ENCODE assay signal across 17 mouse cellular contexts in the genomic region with DNA sequence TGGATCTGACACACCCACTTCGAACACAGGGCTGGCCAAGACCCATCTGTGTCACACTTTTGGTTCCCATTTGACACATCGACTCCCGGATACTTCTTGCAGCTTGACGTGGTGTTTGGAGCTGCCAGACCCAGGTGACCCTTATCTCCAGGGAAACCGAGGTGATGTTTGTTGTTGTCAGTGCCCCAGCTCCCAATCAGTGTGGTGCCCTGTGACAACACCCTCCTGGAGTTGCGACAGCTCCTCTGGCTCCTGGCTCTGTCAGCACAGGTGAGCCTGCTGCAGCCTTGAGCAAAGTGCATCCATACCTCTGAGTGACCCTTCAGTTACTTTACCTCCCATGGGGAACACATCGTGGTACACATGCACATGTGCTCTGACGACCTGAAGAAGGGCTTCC. TPM values are rescaled to one million over a fixed set of nuclear protein-coding genes. Genes with fewer than 3 reads are reported as not detected.
"Had no signal": no experiment of that assay in that cellular context is flagged by ENCODE, and none has a peak within 500 bp of the region (broad histone marks: within the 10 kb centered on the region; RNA-seq: fewer than 3 reads in every experiment).

No protein-coding gene starts in this region.

- DNase-seq: kidney, adult 11 months; kidney, adult 9 months; kidney, postnatal 36 days; layer of hippocampus, adult 9-11 months; retina, postnatal 1 day; thymus, postnatal 36 days had no signal

- H3K36me3 ChIP-seq: limb, embryonic 13.5 days; lung, embryonic 15.5 days; midbrain, embryonic 12.5 days; neural tube, embryonic 13.5 days; stomach, embryonic 15.5 days had no signal

- H3K4me3 ChIP-seq: limb, embryonic 13.5 days; lung, embryonic 15.5 days; midbrain, embryonic 12.5 days; neural tube, embryonic 13.5 days; stomach, embryonic 15.5 days had no signal

- H3K27ac ChIP-seq: kidney, postnatal 0 days; limb, embryonic 13.5 days; lung, embryonic 15.5 days; midbrain, embryonic 12.5 days; neural tube, embryonic 13.5 days; stomach, embryonic 15.5 days had no signal

- ATAC-seq: midbrain, embryonic 16.5 days had no signal

- H3K9ac ChIP-seq: limb, embryonic 13.5 days; lung, embryonic 15.5 days; midbrain, embryonic 12.5 days; neural tube, embryonic 13.5 days; stomach, embryonic 15.5 days had no signal

- H3K4me1 ChIP-seq: lung, embryonic 15.5 days; midbrain, embryonic 12.5 days; neural tube, embryonic 13.5 days; stomach, embryonic 15.5 days had no signal

- H3K27me3 ChIP-seq: limb, embryonic 13.5 days; lung, embryonic 15.5 days; midbrain, embryonic 12.5 days; neural tube, embryonic 13.5 days; stomach, embryonic 15.5 days had no signal

- H3K9me3 ChIP-seq: limb, embryonic 13.5 days; lung, embryonic 15.5 days; midbrain, embryonic 12.5 days; neural tube, embryonic 13.5 days; stomach, embryonic 15.5 days had no signal

- H3K4me2 ChIP-seq: limb, embryonic 13.5 days; lung, embryonic 15.5 days; midbrain, embryonic 12.5 days; neural tube, embryonic 13.5 days; stomach, embryonic 15.5 days had no signal

RNA-seq across cellular contexts. Expression of gene Agxt, which starts 2.4 kb away (rescaled TPM):
- total RNA-seq: layer of hippocampus, adult 18-20 months; left cerebral cortex, postnatal 36 days; megakaryocyte-erythroid progenitor cell, adult 5-6 weeks had no signal
- polyA plus RNA-seq: limb, embryonic 13.5 days; lung, embryonic 15.5 days; midbrain, embryonic 12.5 days; midbrain, embryonic 16.5 days; neural tube, embryonic 13.5 days; spleen, adult 2 months had no signal

RNA-seq across cellular contexts. Expression of gene 2310007B03Rik, which starts 28.1 kb away (rescaled TPM):
- total RNA-seq: layer of hippocampus, adult 18-20 months; left cerebral cortex, postnatal 36 days; megakaryocyte-erythroid progenitor cell, adult 5-6 weeks had no signal
- polyA plus RNA-seq: neural tube, embryonic 13.5 days; spleen, adult 2 months had no signal

RNA-seq across cellular contexts. Expression of gene Kif1a, which starts 30.9 kb away (rescaled TPM):
- total RNA-seq: megakaryocyte-erythroid progenitor cell, adult 5-6 weeks had no signal

RNA-seq across cellular contexts. Expression of gene Crocc2, which starts 35.8 kb away (rescaled TPM):
- total RNA-seq: megakaryocyte-erythroid progenitor cell, adult 5-6 weeks had no signal
